Mouse (Mus musculus) E14TG2a.4 (cell line): Measurements from ENCODE around the gene Kcnd2.

Source experiments
- CTCF ChIP-seq: conservative IDR thresholded peaks from 2 replicates; pipeline ENCODE4 v1.5.1; 2014; ENCODE audit warnings: low read length
- NANOG ChIP-seq: IDR thresholded peaks from 2 replicates; pipeline ENCODE4 v1.6.1; 2014; ENCODE audit warnings: borderline replicate concordance, low read length, mixed read lengths
- POU5F1 ChIP-seq: IDR thresholded peaks from 2 replicates; pipeline ENCODE4 v1.6.1; 2014; ENCODE audit warnings: low read length, borderline replicate concordance

- no peak for TF ChIP-seq CTCF
- no peak for TF ChIP-seq NANOG
- TF ChIP-seq POU5F1, result no peak
These were observed 198.4 kb downstream of the Kcnd2 start for GRCm38 (mm10) chr6:21413656-21414055.
